Mouse (Mus musculus) megakaryocyte, adult 5-6 weeks (primary cell): ENCODE measurements around the gene Fh1. TPM values are rescaled to one million over a fixed set of nuclear protein-coding genes. Genes with fewer than 3 reads are reported as not detected.

ENCODE experiments used
- ATAC-seq: 2 replicates; pipeline ENCODE4 v1.8.0; 2016; ENCODE audit warnings: mild to moderate bottlenecking, inconsistent platforms; ENCODE audit not compliant: poor library complexity, severe bottlenecking
- total RNA-seq, 2 experiments: library from RNA; stranded (forward) in 1 of 2; stranded (reverse) in 1 of 2; fragments of 153-499, 151-499 nt in 1 of 2; fragments of 221-1000, 200-1000 nt in 1 of 2; gene quantifications; 2 replicates each; pipeline versions ENCODE4 v1.2.3 to v1.2.4; 2015 to 2017

The Fh1 gene
- total RNA-seq (2015) (85.8 and 106 TPM in 2 replicates), total RNA-seq (2017) (65.9 and 70.7 TPM in 2 replicates)

GRCm38 (mm10) chr1:175625257-175625879 is at the start of gene Fh1:
Fh1 (minus strand) TSS chr1:175625635.
- peak; percentile 92 for ATAC-seq

- ATAC-seq: no peak
Measured at GRCm38 (mm10) chr1:175675116-175675515, 49.7 kb upstream of the Fh1 start.

DNA sequence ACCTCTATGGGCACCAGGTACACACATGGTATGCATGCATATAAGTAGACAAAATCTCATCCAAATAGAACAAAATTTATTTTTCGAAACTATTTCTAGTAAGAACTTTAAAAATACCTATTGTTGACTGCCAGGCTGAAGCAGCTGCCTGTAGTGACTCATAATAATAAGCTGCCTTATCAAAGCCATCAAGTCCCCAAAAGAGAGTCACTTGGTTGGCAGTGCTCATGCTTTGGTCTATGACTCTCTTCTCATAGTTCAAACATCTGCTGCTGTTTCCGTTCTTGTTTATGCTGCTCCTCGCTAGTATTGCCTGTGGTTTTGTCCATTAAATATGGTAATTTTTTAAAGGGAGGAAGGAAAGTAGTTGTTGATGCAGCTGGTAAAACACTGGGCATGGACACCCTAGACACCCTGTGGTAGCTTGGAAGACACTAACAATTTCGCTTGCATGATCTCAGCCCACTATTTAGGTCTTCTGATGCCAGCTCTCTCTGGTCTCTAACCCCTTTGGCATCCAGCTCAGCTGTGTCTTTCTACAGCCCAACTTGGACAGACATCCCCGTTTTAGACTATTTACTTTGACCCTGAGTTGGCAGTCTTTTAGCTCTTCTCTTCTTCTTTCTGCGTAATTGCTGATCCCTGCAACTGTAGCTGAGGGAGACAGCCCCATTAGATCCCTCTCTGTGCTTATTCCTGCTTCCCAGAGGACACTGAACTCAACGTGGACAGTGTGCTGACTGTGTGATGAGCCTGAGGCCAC is 48.3 kb upstream of the Fh1 start:
- ATAC-seq: no peak

GRCm38 (mm10) chr1:175671626-175672025 is 46.2 kb upstream of the Fh1 start:
- no peak for ATAC-seq

DNA sequence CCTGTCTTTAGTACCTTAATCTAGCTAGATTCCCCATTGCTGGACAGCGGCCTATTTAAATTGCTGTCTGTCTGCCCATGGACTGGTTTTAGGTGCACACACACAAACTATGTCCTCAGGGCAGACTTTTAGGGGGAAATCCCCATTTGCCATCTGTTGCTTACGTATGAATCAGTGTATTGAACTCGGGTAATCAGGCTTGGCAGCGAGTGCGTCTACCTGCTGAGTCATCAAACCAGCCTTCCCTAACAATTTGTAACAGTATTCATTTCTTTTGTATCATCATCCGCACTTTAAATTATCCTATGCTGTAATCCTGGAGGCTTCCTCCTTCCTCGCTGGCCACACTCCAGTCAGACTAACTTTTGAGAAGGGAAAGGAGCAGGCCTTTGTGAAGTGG is 44.6 kb upstream of the Fh1 start:
- ATAC-seq: no peak

GRCm38 (mm10) chr1:175669456-175669855 is 44.0 kb upstream of the Fh1 start:
- ATAC-seq: peak; percentile 7; the same call in 1 of the 2 replicates

DNA sequence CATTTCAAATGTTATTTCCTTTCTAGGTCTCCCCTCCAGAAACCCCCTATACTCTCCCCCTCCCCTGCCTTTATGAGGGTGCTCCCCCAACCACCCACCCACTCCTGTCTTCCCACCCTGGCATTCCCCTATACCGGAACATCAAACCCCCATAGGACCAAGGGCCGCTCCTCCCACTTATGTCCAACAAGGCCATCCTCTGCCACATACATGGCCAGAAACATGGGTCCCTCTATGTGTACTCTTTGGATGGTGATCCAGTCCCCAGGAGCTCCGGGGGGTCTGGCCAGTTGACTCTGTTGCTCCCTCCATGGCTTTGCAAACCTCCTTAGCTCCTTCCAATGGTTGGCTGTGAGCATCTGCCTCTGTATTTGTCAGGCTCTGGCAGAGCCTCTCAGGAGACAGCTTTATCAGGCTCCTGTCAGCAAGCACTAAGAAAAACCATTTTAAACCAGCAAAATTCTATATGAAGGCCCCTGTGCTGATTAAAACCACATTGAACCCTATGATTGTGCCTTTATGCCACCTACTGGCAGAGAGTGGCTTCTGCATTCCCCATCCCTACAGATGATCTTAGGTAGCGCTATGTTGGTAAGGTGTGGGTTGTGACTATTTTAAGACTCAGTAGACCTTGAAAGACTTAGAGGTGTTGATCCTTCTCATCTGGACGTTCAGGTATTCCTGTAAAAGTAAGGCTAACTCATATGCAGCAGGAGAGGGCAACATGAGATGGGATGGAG is 43.4 kb upstream of the Fh1 start:
- ATAC-seq: peak; percentile 91

DNA sequence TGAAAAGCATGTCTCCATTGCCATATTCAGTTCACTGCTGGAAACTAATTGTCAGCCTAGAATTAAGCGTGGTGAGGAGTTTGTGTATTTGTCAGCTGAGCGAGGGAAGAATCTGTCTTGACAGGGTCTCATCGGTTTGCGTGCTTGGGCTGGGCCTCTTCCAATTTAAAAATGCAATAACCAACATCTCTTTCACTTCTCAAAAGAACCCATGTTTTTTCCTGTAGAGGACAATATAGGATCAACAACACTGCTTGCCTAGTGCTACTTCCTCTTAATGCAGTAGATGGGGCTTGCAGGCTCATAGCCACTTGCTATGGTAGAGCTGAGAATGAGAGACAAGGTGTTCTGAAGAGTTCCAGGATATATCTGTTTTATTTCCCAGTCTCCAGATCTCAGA is 34.5 kb upstream of the Fh1 start:
- peak; percentile 90 for ATAC-seq

- ATAC-seq: no peak
Measured at GRCm38 (mm10) chr1:175648615-175649014, 23.2 kb upstream of the Fh1 start.

GRCm38 (mm10) chr1:175646952-175647351 is 21.5 kb upstream of the Fh1 start:
- ATAC-seq: peak; percentile 38

DNA sequence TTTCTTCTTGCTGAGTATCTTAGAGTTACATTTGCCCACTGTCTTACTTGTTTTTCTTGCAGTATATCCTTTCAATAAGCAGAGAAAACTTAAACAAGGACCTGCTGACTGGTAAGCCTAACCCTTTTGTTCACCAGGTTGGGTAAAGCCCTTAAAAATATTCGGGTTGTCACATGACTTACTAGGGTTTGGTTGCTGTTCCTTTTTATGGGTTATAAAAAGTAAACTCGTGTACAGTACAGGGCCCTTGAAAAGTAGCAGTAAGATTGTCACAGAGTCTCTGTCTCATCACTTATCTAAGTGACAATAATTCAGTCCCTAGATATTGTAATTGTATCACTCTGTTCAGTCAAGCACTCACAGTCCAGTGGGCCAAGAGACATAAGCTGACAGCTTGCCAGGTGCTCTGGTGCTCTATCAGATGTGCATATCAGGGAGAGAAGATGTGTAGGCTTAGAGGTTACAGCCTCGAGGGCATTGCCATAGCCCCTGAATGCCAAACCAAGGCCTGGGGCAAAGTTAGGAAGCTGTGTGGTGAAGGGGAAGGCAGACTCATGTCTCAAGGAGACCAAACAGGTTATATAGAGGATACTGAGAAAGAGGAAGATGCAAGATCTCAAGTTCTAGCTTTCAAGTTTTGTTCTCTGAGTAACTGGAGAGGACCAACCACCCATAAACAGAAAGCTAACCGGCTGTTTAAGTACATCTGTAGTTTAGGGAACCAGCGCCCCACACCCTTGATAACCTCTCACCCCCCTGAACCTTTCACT is 18.2 kb upstream of the Fh1 start:
- ATAC-seq: peak; percentile 49

DNA sequence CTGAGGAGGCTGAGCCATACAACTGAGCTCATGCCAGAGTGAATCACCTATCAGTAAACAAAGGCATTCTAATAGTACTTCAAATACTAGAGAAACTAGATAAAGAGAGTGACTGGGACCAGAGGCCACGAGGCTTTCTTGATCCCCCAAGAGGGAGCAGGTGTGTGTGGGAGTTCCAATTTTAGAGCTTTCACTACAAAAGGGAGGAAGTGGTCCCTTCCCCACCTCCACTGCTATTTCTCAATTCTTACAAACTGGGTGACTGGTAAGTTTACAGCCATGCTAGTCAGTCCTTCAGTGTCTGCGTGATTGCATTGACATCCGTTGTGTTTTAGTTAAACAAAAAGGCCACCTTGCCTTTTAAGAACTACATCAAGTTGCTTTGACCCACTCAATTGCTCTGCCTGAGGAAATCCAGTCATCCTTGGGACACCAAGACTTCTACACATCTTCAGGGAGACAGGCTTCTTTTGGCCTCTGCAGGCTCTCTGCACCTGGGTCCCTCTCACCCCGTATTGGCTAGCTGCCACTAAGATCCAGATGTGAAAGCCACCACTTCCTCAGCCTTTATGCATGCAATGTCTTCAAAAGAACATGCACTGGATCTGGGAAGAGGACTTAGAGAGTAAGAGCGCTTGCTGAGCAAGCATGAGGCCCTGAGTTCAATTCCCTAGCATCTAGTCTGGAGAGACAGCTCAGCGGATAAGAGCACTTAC is 15.2 kb upstream of the Fh1 start:
- ATAC-seq: peak; percentile 51

DNA sequence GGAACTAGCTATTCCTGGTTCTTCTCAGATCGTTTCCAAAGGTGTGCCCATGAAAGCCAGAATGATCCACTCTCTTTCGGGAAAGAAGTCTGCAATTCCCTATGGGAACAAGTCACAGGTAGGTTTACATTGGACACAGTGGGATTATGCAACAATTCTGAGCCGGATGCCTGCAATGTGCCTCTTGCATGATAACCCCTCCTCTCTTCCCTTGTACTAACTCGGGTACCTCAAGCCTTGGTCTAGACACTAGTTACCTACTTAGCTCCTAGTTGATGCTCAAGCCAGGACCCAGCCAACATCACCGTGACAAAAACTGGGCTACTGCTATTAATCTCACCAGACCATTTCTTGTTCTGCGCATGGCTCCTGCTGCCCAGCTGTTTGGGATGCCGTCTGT is 13.6 kb upstream of the Fh1 start:
- ATAC-seq: no peak

DNA sequence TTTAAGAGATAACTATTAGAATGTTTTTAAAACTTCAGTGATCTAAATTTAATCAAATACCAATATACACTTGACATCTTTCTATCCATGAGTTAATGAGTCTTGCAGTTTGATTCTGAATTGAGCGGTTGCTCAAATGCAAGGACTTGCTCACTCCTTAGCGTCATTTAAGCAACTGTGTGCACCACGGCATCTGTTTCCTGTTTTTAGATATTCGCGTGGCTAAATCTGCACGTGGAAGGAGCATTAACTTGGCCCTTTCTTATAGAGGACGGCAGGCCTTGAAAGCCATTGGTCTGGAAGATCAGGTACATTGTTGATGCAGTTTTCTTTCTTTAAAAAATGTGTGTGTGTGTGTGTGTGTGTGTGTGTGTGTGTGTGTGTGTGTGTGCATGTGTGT is 12.2 kb upstream of the Fh1 start:
- peak; percentile 55 for ATAC-seq

GRCm38 (mm10) chr1:175632470-175632869 is 7.0 kb upstream of the Fh1 start:
- no peak for ATAC-seq

- peak; percentile 76 for ATAC-seq
Measured at GRCm38 (mm10) chr1:175631721-175632221, 6.3 kb upstream of the Fh1 start.

- no peak for ATAC-seq
Measured at GRCm38 (mm10) chr1:175631080-175631479, 5.6 kb upstream of the Fh1 start.

DNA sequence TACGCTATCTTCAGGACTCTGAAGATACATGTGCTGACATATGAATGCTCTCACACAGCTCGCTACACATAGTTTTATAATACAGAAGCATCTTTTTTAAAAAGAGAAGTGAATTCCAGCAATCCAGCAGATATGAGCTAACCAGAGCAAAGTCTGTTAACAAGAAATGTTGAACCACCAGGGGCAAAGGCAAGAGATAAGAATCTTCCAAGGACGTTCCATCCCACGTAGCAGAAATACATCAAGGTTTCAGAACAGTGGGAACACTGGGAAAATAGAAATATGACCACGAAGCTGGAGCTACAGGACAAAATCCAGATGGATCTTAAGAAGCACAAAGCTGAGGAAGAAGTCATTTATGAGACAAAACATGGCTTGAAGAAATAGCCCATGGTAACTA is 4.9 kb upstream of the Fh1 start:
- ATAC-seq: no peak

DNA sequence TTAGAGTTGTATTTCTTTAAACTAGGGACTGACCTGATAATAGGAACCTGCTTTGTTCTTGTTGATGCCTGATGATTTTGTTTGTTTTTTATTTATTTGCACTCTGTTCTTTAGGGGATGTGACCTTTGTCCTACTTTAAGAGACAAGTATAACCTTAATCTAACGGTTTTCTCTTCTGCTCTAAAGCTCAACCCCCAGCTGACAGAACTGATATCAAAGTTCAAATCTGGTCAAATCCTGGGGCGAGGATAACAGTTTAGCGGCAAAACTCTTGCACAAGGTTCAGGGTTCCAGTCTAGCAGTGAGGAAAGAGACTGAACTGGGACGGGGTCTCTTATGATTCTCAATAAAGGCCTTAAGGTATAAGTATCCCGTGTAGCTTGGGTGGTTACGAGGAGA is 3.8 kb upstream of the Fh1 start:
- ATAC-seq: no peak
